Mouse (Mus musculus) CD4-positive, CD25-positive, alpha-beta regulatory T cell, adult 9 weeks (primary cell): Measurements from ENCODE around the gene Gm15130. TPM values are rescaled to one million over a fixed set of nuclear protein-coding genes. Genes with fewer than 3 reads are reported as not detected.

ENCODE experiments used
- polyA plus RNA-seq: library from polyadenylated mRNA; unstranded; fragments of 100-300 nt; shearing (Covaris generic); gene quantifications from one replicate; pipeline ENCODE4 v1.2.1, GENCODE M21; 2017

Gm15130 gene
- polyA plus RNA-seq: not detected

DNA sequence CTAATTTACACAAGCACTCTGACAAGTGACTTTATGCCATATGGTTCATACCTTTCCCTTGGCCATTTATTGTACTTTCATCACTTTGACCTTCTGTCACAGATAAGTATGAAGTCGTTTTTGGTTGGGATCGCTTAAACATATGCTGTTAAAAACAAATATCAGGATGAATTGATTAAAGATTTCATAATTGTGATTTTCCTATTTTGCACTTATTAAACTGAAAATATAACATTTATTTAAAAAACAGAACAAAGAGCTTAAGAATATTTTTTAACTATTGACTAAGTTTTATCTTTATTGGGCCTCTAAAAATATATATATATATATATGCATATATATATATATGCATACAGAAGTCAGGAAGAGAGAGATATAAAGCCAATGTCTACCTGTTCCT lies at the start of gene Gm15130:
TSS of gene Gm15130 (minus strand) at position 101 of the 400 bp plus-strand sequence.

DNA sequence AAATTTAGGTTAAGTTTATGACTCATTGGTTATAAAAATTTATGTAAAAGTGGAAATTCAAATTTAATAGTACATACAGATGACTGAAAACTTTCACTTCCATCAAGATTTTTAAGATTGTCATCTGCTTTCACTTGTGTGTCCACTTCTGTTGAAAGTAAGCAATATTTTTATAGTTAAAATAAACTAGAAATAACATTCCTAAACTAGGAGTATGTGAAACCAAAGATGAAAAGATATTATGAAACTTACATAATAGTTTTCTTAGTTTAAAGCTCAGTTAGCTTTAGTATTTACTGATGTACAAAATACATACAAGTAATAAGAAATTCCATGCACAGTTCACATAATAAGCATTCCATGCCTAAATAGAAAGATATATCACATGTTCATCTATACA lies 46.9 kb downstream of the Gm15130 start, which contains the start of gene Gm13941:
TSS of gene Gm13941 (minus strand) at position 101 of the 400 bp plus-strand sequence.

Other genes starting within 250 kb of the Gm15130 start
- gene Ano3, start 202.0 kb downstream of the Gm15130 start, polyA plus RNA-seq: 0.04 TPM
- gene Gm13941, start 47.0 kb downstream of the Gm15130 start, polyA plus RNA-seq: not detected
- not detected for gene 4930430A15Rik, start 76.7 kb upstream of the Gm15130 start, polyA plus RNA-seq
- not detected for gene Olfr1275, start 82.3 kb upstream of the Gm15130 start, polyA plus RNA-seq
- gene Olfr1276, start 101.6 kb upstream of the Gm15130 start, polyA plus RNA-seq: not detected
- gene Olfr1277, start 121.2 kb upstream of the Gm15130 start, polyA plus RNA-seq: not detected
- not detected for gene Olfr1278, start 137.2 kb upstream of the Gm15130 start, polyA plus RNA-seq
- gene Olfr1279, start 147.7 kb upstream of the Gm15130 start, polyA plus RNA-seq: not detected
- gene Olfr1280, start 161.1 kb upstream of the Gm15130 start, polyA plus RNA-seq: not detected
- gene Olfr1281, start 173.6 kb upstream of the Gm15130 start, polyA plus RNA-seq: not detected
- gene Olfr1282, start 183.1 kb upstream of the Gm15130 start, polyA plus RNA-seq: not detected
- not detected for gene Olfr1283, start 213.9 kb upstream of the Gm15130 start, polyA plus RNA-seq
- not detected for gene Olfr1284, start 222.6 kb upstream of the Gm15130 start, polyA plus RNA-seq